Mouse (Mus musculus): ENCODE measurements around the gene P2rx6. TPM values are rescaled to one million over a fixed set of nuclear protein-coding genes. Genes with fewer than 3 reads are reported as not detected.

P2rx6 gene
- polyA plus RNA-seq (2015; fragmentation: Nextera tagmentation; extraction: Ambion mirVana), result 0.60 and 0.80 TPM in 2 replicates

DNA sequence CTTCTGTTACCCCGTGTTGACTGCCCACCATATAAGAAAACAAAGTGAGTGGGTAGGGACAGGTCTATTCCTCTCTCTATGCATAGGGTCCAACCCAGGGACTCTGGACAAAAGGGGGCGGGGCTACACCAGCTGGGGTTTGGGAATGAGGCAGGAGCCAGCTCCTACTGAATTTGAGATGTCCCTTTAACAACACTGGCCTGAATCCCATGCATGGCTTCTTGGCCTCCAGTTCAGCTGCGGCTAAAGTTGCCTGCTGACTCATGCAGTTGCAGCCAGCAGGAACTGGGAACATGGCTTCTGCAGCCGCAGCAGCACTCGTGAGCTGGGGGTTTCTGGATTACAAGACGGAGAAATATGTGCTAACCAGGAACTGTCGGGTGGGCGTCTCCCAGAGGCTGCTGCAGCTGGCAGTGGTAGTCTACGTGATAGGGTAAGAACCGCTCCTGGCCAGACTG, at the start of gene P2rx6:
P2rx6 (plus strand) TSS at position 135 of the 458 bp plus-strand sequence.
- Histone ChIP-seq H3K9ac (peak within 1 kb of the TSS; percentile 17; the same call in 1 of the 2 replicates), H3K27me3 (replicated peaks) (no peaks in the 10 kb centered on the region), H3K36me3 (no peaks in the 10 kb centered on the region), H3K4me2 (replicated peaks) (peak within 1 kb of the TSS; percentile 56), H3K4me3 (replicated peaks) (peak within 1 kb of the TSS; percentile 20), H3K9me3 (no peaks in the 10 kb centered on the region), H3K27ac (peak within 1 kb of the TSS; percentile 60), H3K4me1 (replicated peaks) (peaks cover 32% of the 10 kb centered on the region)
- ATAC-seq, result peak; percentile 44
- WGBS, result 5% methylated on average over 10 of the region's 10 CpGs

DNA sequence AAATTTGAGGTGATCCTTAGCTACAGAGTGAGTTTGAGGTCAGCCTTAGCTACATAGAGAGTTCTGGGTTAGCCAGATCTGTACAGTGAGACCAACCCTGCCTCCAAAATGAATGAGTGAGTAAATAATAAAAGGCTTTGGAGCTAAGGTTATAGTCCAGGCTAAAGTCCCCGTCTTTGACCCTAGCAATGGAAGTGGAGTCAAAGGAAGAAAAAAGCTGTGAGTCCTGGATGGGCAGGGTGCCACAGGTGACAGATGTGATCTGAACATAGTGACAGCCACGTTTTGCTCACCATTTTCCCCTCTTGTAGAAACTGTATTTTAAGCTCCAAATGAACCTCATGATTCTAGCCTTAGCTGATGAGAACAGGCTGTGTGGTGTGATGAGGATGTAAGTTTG, 42.8 kb upstream of the P2rx6 start:
- Histone ChIP-seq H3K9ac (no peak overlapping the region), H3K9me3 (no peaks in the 10 kb centered on the region), H3K4me1 (replicated peaks) (no peaks in the 10 kb centered on the region), H3K4me2 (replicated peaks) (no peak overlapping the region), H3K4me3 (replicated peaks) (no peak overlapping the region), H3K27ac (no peak overlapping the region), H3K36me3 (peaks cover 50% of the 10 kb centered on the region), H3K27me3 (replicated peaks) (no peaks in the 10 kb centered on the region)
- 91% methylated on average over 2 of the region's 2 CpGs for WGBS
- no peak for ATAC-seq

DNA sequence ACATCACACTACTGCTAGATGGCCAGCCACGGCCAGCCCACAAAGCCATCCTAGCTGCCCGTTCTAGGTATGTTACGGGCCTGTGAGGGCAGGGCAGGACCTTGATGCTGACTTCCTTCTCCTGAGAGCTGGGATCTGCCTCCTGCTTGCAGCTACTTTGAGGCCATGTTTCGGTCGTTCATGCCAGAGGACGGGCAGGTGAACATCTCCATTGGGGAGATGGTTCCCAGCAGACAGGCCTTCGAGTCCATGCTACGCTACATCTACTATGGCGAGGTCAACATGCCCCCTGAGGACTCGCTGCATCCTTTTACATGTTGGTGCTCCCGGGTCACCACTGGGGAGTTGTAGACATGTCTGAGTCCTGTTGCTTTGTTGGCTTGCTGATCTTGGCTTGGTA, 37.5 kb upstream of the P2rx6 start:
- ATAC-seq, result no peak
- Histone ChIP-seq H3K4me1 (replicated peaks) (peaks cover 4% of the 10 kb centered on the region; the same call in 1 of the 2 replicates), H3K27ac (no peak overlapping the region), H3K4me2 (replicated peaks) (no peak overlapping the region), H3K36me3 (peaks cover 80% of the 10 kb centered on the region), H3K27me3 (replicated peaks) (no peaks in the 10 kb centered on the region), H3K4me3 (replicated peaks) (no peak overlapping the region), H3K9ac (no peak overlapping the region), H3K9me3 (no peaks in the 10 kb centered on the region)
- 94% methylated on average over 11 of the region's 11 CpGs for whole genome bisulfite sequencing

DNA sequence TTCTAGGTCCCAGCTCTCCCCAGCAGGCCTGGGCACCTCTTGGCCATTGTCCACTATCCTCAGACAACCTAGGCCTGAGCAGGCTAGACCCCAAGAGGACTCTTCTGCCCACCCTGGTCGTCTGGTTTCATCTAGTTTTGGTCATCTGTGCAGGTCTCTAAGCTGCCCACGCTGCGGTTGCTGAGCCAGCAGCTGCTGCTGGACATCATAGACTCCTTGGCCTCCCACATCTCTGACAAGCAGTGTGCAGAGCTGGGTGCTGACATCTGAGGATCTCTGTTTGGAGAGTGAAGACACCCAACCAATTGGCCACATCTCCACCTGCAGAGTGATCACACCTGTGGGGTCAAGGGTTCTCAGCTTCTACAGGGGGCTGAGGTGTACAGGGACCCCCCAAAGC, 36.2 kb upstream of the P2rx6 start:
- ATAC-seq, result no peak
- no peak overlapping the region for H3K4me3 ChIP-seq (replicated peaks)
- H3K9ac ChIP-seq, result no peak overlapping the region
- 81% methylated on average over 3 of the region's 3 CpGs for WGBS
- H3K9me3 ChIP-seq, result no peaks in the 10 kb centered on the region
- peaks cover 69% of the 10 kb centered on the region for H3K36me3 ChIP-seq
- H3K27me3 ChIP-seq (replicated peaks), result no peaks in the 10 kb centered on the region
- H3K27ac ChIP-seq, result peak overlapping the region; percentile 40; the same call in 1 of the 2 replicates
- peaks cover 11% of the 10 kb centered on the region for H3K4me1 ChIP-seq (replicated peaks)
- H3K4me2 ChIP-seq (replicated peaks), result no peak overlapping the region

DNA sequence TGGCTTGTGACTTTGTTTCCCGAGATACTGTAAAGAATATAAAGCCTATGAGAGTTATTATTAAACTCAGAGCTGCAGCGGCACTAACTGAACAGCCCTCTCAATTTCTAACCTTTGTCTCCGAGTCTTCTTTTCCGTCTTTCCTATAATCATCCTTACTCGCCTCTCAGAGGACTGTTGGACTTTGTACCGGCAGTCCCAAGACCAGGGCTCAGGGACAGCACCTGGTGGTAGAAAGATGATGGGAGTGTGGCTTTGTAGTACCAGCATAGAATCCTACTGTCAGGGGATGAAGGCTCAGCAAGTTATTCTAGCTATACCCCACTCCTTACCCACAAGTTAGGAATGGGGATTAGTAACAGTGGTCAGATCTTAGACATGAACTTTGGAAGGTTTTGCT, 35.5 kb upstream of the P2rx6 start:
- ATAC-seq, result peak; percentile 16; the same call in 1 of the 2 replicates
- 70% methylated on average over 6 of the region's 6 CpGs for WGBS

DNA sequence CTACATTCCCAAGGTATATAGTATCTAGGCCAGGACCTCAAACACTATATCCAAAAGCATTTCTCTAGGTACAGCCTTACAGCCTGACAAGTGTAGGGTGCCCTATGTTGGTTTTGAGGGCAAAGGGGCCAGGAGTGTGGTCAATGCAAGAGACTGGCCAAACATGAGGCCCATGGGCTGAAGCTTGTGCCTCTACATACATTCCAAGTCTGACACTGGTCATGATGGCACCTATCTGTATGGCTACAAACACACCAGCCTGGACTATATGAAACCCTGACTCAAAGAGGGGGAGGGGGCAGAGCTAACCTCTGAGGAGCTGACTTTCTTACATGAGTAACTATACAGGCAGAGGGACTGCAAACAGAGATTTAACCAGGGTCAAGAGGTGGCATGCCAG, 34.1 kb upstream of the P2rx6 start:
- no peaks in the 10 kb centered on the region for H3K27me3 ChIP-seq (replicated peaks)
- H3K9ac ChIP-seq, result no peak overlapping the region
- H3K4me1 ChIP-seq (replicated peaks), result peaks cover 17% of the 10 kb centered on the region
- no peak overlapping the region for H3K27ac ChIP-seq
- H3K4me3 ChIP-seq (replicated peaks), result no peak overlapping the region
- no peak for ATAC-seq
- H3K9me3 ChIP-seq, result no peaks in the 10 kb centered on the region
- H3K36me3 ChIP-seq, result peaks cover 52% of the 10 kb centered on the region
- H3K4me2 ChIP-seq (replicated peaks), result no peak overlapping the region

More for the DNA sequence above, 35.5 kb upstream of the P2rx6 start:
- H3K4me3 ChIP-seq (replicated peaks), result no peak overlapping the region
- H3K9ac ChIP-seq, result no peak overlapping the region
- H3K4me2 ChIP-seq (replicated peaks), result no peak overlapping the region
- H3K36me3 ChIP-seq, result peaks cover 63% of the 10 kb centered on the region
- H3K4me1 ChIP-seq (replicated peaks), result peaks cover 11% of the 10 kb centered on the region
- no peaks in the 10 kb centered on the region for H3K9me3 ChIP-seq
- no peaks in the 10 kb centered on the region for H3K27me3 ChIP-seq (replicated peaks)
- 0 out of 2 replicates have a peak overlapping the region, but pooled peaks have one; percentile 40 for H3K27ac ChIP-seq

GRCm38 (mm10) chr16:17528276-17528675, 33.4 kb upstream of the P2rx6 start:
- Histone ChIP-seq H3K27ac (no peak overlapping the region), H3K4me1 (replicated peaks) (peaks cover 17% of the 10 kb centered on the region), H3K4me3 (replicated peaks) (no peak overlapping the region), H3K9me3 (no peaks in the 10 kb centered on the region), H3K36me3 (peaks cover 45% of the 10 kb centered on the region), H3K27me3 (replicated peaks) (no peaks in the 10 kb centered on the region), H3K4me2 (replicated peaks) (no peak overlapping the region), H3K9ac (no peak overlapping the region)
- 91% methylated on average over 13 of the region's 13 CpGs for WGBS
- ATAC-seq, result no peak

- Histone ChIP-seq H3K4me3 (replicated peaks) (peak overlapping the region; percentile 70), H3K4me1 (replicated peaks) (peaks cover 17% of the 10 kb centered on the region), H3K27ac (peak overlapping the region; percentile 98), H3K36me3 (peaks cover 33% of the 10 kb centered on the region), H3K9ac (peak overlapping the region; percentile 81), H3K4me2 (replicated peaks) (peak overlapping the region; percentile 77), H3K27me3 (replicated peaks) (no peaks in the 10 kb centered on the region), H3K9me3 (no peaks in the 10 kb centered on the region)
- WGBS, result 11% methylated on average over 17 of the region's 17 CpGs
- peak; percentile 2; the same call in 1 of the 2 replicates for ATAC-seq
These were observed 31.6 kb upstream of the P2rx6 start for GRCm38 (mm10) chr16:17529981-17530586.

- H3K9ac ChIP-seq, result peak within 1 kb of the TSS; percentile 81
- H3K36me3 ChIP-seq, result peaks cover 26% of the 10 kb centered on the region
- peak within 1 kb of the TSS; percentile 98 for H3K27ac ChIP-seq
- H3K4me3 ChIP-seq (replicated peaks), result peak within 1 kb of the TSS; percentile 70
- no peaks in the 10 kb centered on the region for H3K27me3 ChIP-seq (replicated peaks)
- H3K9me3 ChIP-seq, result no peaks in the 10 kb centered on the region
- peak within 1 kb of the TSS; percentile 77 for H3K4me2 ChIP-seq (replicated peaks)
- peak; percentile 97 for ATAC-seq
- WGBS, result under 1% methylated on average over 67 of the region's 67 CpGs
- peaks cover 17% of the 10 kb centered on the region for H3K4me1 ChIP-seq (replicated peaks)
These were observed 30.9 kb upstream of the P2rx6 start, which contains the start of gene Thap7 for GRCm38 (mm10) chr16:17530640-17531288. Gene Thap7, minus strand, starts transcription at chr16:17531136.

GRCm38 (mm10) chr16:17532271-17532670, 29.4 kb upstream of the P2rx6 start:
- Histone ChIP-seq H3K4me3 (replicated peaks) (no peak overlapping the region; the same call in 1 of the 2 replicates), H3K4me2 (replicated peaks) (no peak overlapping the region), H3K9ac (no peak overlapping the region), H3K4me1 (replicated peaks) (peaks cover 17% of the 10 kb centered on the region), H3K9me3 (no peaks in the 10 kb centered on the region), H3K36me3 (peaks cover 14% of the 10 kb centered on the region), H3K27ac (no peak overlapping the region), H3K27me3 (replicated peaks) (no peaks in the 10 kb centered on the region)
- WGBS, result 62% methylated on average over 4 of the region's 4 CpGs
- ATAC-seq, result no peak

DNA sequence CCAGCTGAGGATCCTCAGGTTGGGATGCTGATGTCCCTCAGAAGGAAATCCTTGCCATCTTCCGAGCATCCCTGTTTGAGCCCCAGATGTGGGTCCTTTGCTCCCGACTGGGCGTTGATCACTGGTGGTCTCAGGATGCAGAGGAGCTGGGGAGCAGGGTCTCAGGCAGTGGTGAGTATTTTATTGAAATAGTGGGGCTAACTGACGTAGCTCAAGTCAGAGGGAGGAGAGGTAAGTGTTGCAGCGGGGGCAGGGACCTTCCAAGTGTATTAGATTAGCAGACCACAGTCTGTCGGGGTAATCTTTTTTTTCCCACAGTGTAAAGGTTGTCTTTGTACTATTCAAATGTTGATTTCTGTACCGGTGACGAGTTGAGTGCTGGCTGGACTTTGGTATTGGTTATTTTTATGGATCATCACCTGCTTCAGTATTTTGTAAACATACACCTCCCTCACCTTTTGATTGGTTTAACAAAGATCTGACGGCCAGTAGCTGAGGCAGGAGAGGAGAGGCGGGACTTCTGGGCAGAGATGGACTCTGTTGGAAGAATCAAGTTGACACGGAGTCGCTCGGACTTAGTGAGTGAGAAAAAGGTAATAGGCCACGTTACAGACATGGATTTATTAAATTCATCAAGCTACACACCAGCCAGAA, 28.9 kb upstream of the P2rx6 start:
- Histone ChIP-seq H3K4me1 (replicated peaks) (peaks cover 17% of the 10 kb centered on the region), H3K27me3 (replicated peaks) (no peaks in the 10 kb centered on the region), H3K9ac (no peak overlapping the region), H3K9me3 (no peaks in the 10 kb centered on the region), H3K36me3 (peaks cover 10% of the 10 kb centered on the region), H3K27ac (no peak overlapping the region), H3K4me2 (replicated peaks) (no peak overlapping the region), H3K4me3 (replicated peaks) (no peak overlapping the region)
- ATAC-seq, result no peak
- WGBS, result 70% methylated on average over 14 of the region's 14 CpGs

GRCm38 (mm10) chr16:17536584-17536983, 25.1 kb upstream of the P2rx6 start:
- Histone ChIP-seq H3K27me3 (replicated peaks) (no peaks in the 10 kb centered on the region), H3K9ac (no peak overlapping the region)
- WGBS, result 89% methylated on average over 3 of the region's 3 CpGs

More at GRCm38 (mm10) chr16:17536584-17536983, 25.1 kb upstream of the P2rx6 start:
- Histone ChIP-seq H3K27ac (no peak overlapping the region), H3K9me3 (no peaks in the 10 kb centered on the region), H3K36me3 (no peaks in the 10 kb centered on the region), H3K4me2 (replicated peaks) (no peak overlapping the region), H3K4me3 (replicated peaks) (no peak overlapping the region), H3K4me1 (replicated peaks) (peaks cover 4% of the 10 kb centered on the region)
- ATAC-seq, result no peak
